Mouse (Mus musculus): ENCODE results near the gene Scand1. TPM values are rescaled to one million over a fixed set of nuclear protein-coding genes. Genes with fewer than 3 reads are reported as not detected.

Scand1 gene
- total and polyA plus RNA-seq, 3 experiments, result 37.4 to 75.6 TPM; not detected in 1

DNA sequence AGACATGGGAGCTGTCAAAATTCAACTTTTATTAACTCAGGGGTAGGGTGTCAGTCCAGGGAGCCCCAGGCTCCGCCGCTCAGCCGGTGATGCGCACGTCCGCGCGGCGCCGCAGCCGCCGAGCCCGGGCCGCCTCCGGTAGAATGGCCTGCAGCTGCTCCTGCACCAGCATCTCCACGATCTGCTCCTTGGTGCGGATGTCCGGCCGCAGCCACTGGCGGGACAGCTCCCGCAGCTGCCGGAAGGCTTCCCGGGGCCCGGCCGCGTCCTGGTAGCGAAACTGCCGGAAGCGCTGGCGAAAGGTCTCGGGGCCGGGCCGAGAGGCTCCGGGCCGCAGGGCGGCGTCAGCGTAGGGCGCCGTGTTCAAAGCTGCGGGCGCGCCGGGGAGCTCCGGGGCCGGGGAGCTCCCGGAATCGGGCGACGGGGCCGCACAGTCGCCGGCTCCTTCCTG, 638 bp downstream of the Scand1 start:
- peak overlapping the region; percentile 76 for H3K27ac ChIP-seq (ENCODE audit: control insufficient read depth, low read depth, low read length)
- H3K9ac ChIP-seq (ENCODE audit: control insufficient read depth, low read depth, low read length, poor library complexity, severe bottlenecking), result peak overlapping the region; percentile 90
- peak overlapping the region; percentile 70 to 96 for H3K4me3 ChIP-seq (ENCODE audit: control insufficient read depth in 1 of 2, insufficient read depth in 1 of 2, low read depth in 2 of 2, low read length in 2 of 2)
- peak; percentile 93; the same call in 1 of the 2 replicates for TF ChIP-seq UBTF (IDR thresholded peaks at IDR 0.05; ENCODE audit: borderline replicate concordance, insufficient read depth, low read depth, low read length)
- peak; percentile 22; the same call in 1 of the 2 replicates for TF ChIP-seq POLR2AphosphoS2 (IDR thresholded peaks at IDR 0.05; ENCODE audit: low read length)
- no peak for TF ChIP-seq ELF1 (IDR thresholded peaks at IDR 0.05; ENCODE audit: low read depth, low read length)
- 0 out of 2 replicates have a peak, but pooled peaks have one; percentile 0 for TF ChIP-seq MAX (IDR thresholded peaks at IDR 0.05; ENCODE audit: low read length)
- TF ChIP-seq NRF1 (IDR thresholded peaks at IDR 0.05; ENCODE audit: insufficient read depth, low read depth, low read length, poor library complexity, severe bottlenecking), result 0 out of 2 replicates have a peak, but pooled peaks have one; percentile 11
- peaks cover 0 to 6% of the 10 kb centered on the region in 2 experiments; a peak in 2 of 4 replicates for H3K36me3 ChIP-seq (ENCODE audit: control insufficient read depth in 1 of 2, insufficient read depth in 2 of 2, low read length in 2 of 2)
- no peaks in the 10 kb centered on the region for H3K27me3 ChIP-seq (ENCODE audit: control insufficient read depth in 1 of 2, insufficient read depth in 2 of 2, low read length in 2 of 2)
- H3K79me2 ChIP-seq (ENCODE audit: control insufficient read depth, insufficient read depth, low read length, poor library complexity), result peaks cover 13% of the 10 kb centered on the region
- DNase-seq (ENCODE audit: low read depth, low spot score), result peak; percentile 62
- H3K4me1 ChIP-seq (ENCODE audit: control insufficient read depth in 1 of 2, insufficient read depth in 2 of 2, low read length in 2 of 2), result peaks cover 0 to 3% of the 10 kb centered on the region in 2 experiments; a peak in 3 of 4 replicates
- H3K9me3 ChIP-seq (replicated peaks; ENCODE audit: insufficient read depth, low read length), result no peaks in the 10 kb centered on the region

DNA sequence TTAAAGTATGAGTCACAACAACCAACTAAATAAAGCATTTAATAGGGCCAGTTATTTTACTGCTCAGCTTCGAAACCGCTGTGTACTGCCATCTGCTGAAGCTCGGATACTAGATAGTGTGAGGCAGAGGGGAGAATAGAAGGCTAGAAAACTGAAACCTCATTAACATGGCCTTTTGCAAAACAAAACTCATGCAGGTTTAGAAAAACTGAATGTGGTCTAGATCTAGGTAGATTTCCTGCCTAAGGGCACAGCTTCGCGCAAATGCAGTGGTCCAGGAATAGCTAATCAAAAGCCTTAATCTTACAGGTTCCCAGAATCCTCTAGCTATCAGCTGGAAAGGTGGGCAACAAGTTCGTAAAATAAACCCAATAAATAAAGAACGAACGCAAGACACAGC, 1.1 kb downstream of the Scand1 start:
- DNase-seq (ENCODE audit: low read depth, low spot score), result no peak
- peaks cover 0 to 6% of the 10 kb centered on the region in 2 experiments; a peak in 2 of 4 replicates for H3K36me3 ChIP-seq (ENCODE audit: control insufficient read depth in 1 of 2, insufficient read depth in 2 of 2, low read length in 2 of 2)
- H3K27me3 ChIP-seq (ENCODE audit: control insufficient read depth in 1 of 2, insufficient read depth in 2 of 2, low read length in 2 of 2), result no peaks in the 10 kb centered on the region
- peaks cover 13% of the 10 kb centered on the region for H3K79me2 ChIP-seq (ENCODE audit: control insufficient read depth, insufficient read depth, low read length, poor library complexity)
- H3K4me1 ChIP-seq (ENCODE audit: control insufficient read depth in 1 of 2, insufficient read depth in 2 of 2, low read length in 2 of 2), result peaks cover 0 to 3% of the 10 kb centered on the region in 2 experiments; a peak in 3 of 4 replicates
- H3K27ac ChIP-seq (ENCODE audit: control insufficient read depth, low read depth, low read length), result peak overlapping the region; percentile 76
- peak overlapping the region; percentile 70 to 96 for H3K4me3 ChIP-seq (ENCODE audit: control insufficient read depth in 1 of 2, insufficient read depth in 1 of 2, low read depth in 2 of 2, low read length in 2 of 2)
- peak overlapping the region; percentile 90 for H3K9ac ChIP-seq (ENCODE audit: control insufficient read depth, low read depth, low read length, poor library complexity, severe bottlenecking)
- H3K9me3 ChIP-seq (replicated peaks; ENCODE audit: insufficient read depth, low read length), result no peaks in the 10 kb centered on the region
- no peak for TF ChIP-seq HCFC1 (IDR thresholded peaks at IDR 0.05; ENCODE audit: low read depth, low read length)
- TF ChIP-seq NRF1 (IDR thresholded peaks at IDR 0.05; ENCODE audit: insufficient read depth, low read depth, low read length, poor library complexity, severe bottlenecking), result 0 out of 2 replicates have a peak, but pooled peaks have one; percentile 8
- TF ChIP-seq ZC3H11A (IDR thresholded peaks at IDR 0.05; ENCODE audit: low read depth, low read length), result no peak
- peak; percentile 37; the same call in 1 of the 2 replicates for TF ChIP-seq TBP (IDR thresholded peaks at IDR 0.05; ENCODE audit: low read depth, low read length)
- no peak for TF ChIP-seq MYB (IDR thresholded peaks at IDR 0.05; ENCODE audit: low read depth, low read length)
- no peak for TF ChIP-seq E2F4 (IDR thresholded peaks at IDR 0.05; ENCODE audit: borderline replicate concordance, low read depth, low read length)
- TF ChIP-seq RCOR1 (IDR thresholded peaks at IDR 0.05; ENCODE audit: low read depth, low read length), result 0 out of 2 replicates have a peak, but pooled peaks have one; percentile 13
- no peak; the same call in 1 of the 2 replicates for TF ChIP-seq NELFE (IDR thresholded peaks at IDR 0.05; ENCODE audit: low read depth, low read length)
- no peak for TF ChIP-seq POLR2A (IDR thresholded peaks at IDR 0.05; ENCODE audit: control insufficient read depth in 1 of 2, insufficient read depth in 1 of 2, low read depth in 1 of 2, low read length in 2 of 2, poor library complexity in 1 of 2)
- TF ChIP-seq JUND (IDR thresholded peaks at IDR 0.05; ENCODE audit: low read depth, low read length), result no peak
- no peak; a peak in 1 of 6 replicates for TF ChIP-seq CTCF (IDR thresholded peaks at IDR 0.05 in 2 of 3, conservative IDR thresholded peaks at IDR 0.05 in 1 of 3; ENCODE audit: control insufficient read depth in 1 of 3, insufficient read depth in 1 of 3, low read depth in 2 of 3, low read length in 3 of 3, poor library complexity in 1 of 3, severe bottlenecking in 1 of 3)
- TF ChIP-seq MAX (IDR thresholded peaks at IDR 0.05; ENCODE audit: low read length), result peak; percentile 57
- TF ChIP-seq USF2 (IDR thresholded peaks at IDR 0.05; ENCODE audit: borderline replicate concordance in 1 of 2, insufficient read depth in 1 of 2, low read depth in 1 of 2, low read length in 2 of 2), result no peak
- peak; percentile 19; the same call in 1 of the 2 replicates for TF ChIP-seq POLR2AphosphoS2 (IDR thresholded peaks at IDR 0.05; ENCODE audit: low read length)
- no peak for TF ChIP-seq MAZ (IDR thresholded peaks at IDR 0.05; ENCODE audit: low read depth, low read length)
- peak; percentile 27; the same call in 1 of the 2 replicates for TF ChIP-seq ETS1 (IDR thresholded peaks at IDR 0.05; ENCODE audit: low read depth, low read length)
- TF ChIP-seq BHLHE40 (IDR thresholded peaks at IDR 0.05; ENCODE audit: borderline replicate concordance, low read depth, low read length), result no peak
- TF ChIP-seq ZNF384 (IDR thresholded peaks at IDR 0.05; ENCODE audit: low read depth, low read length), result no peak
- TF ChIP-seq GATA1 (IDR thresholded peaks at IDR 0.05; ENCODE audit: low read depth, low read length), result peak; percentile 72
- no peak for TF ChIP-seq ZKSCAN1 (IDR thresholded peaks at IDR 0.05; ENCODE audit: low read depth, low read length)
- TF ChIP-seq SMC3 (IDR thresholded peaks at IDR 0.05; ENCODE audit: low read depth, low read length), result no peak
- no peak for TF ChIP-seq MXI1 (IDR thresholded peaks at IDR 0.05; ENCODE audit: low read depth, low read length)
- TF ChIP-seq MYC (IDR thresholded peaks at IDR 0.05; ENCODE audit: low read depth, low read length), result 0 out of 2 replicates have a peak, but pooled peaks have one; percentile 18
- no peak for TF ChIP-seq GABPA (IDR thresholded peaks at IDR 0.05; ENCODE audit: low read depth, low read length)
- no peak for TF ChIP-seq USF1 (IDR thresholded peaks at IDR 0.05; ENCODE audit: low read depth, low read length)
- no peak for TF ChIP-seq MAFK (IDR thresholded peaks at IDR 0.05; ENCODE audit: borderline replicate concordance, low read depth, low read length)
- TF ChIP-seq TAL1 (IDR thresholded peaks at IDR 0.05; ENCODE audit: low read length), result no peak
- TF ChIP-seq RAD21 (IDR thresholded peaks at IDR 0.05; ENCODE audit: low read depth, low read length), result no peak
